Mouse (Mus musculus) heart, adult 11 months (tissue): Measurements from ENCODE around the gene Sppl2b.

ENCODE experiments used
- DNase-seq: peaks from one replicate; pipeline ENCODE4 v3.0.0; 2022

Sppl2b gene

DNA sequence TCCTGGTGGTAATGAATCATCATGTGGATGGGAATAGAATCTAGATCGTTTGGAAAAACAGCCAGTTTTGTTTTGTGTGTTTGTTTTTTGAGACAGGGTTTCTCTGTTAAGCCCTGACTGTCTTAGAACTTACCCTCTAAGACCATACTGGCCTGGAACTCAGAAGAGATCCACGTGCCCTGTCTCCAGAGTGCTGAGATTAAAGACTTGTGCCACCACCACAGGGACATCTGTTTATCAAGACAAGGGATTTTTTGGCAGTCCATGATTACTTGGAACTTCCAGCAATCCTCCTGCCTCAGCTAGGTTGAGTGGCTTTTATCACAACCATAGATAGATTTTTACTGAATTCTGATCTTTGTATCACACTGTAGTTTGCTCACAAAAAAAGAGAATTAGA is 30.2 kb upstream of the Sppl2b start:
- DNase-seq = no peak

DNA sequence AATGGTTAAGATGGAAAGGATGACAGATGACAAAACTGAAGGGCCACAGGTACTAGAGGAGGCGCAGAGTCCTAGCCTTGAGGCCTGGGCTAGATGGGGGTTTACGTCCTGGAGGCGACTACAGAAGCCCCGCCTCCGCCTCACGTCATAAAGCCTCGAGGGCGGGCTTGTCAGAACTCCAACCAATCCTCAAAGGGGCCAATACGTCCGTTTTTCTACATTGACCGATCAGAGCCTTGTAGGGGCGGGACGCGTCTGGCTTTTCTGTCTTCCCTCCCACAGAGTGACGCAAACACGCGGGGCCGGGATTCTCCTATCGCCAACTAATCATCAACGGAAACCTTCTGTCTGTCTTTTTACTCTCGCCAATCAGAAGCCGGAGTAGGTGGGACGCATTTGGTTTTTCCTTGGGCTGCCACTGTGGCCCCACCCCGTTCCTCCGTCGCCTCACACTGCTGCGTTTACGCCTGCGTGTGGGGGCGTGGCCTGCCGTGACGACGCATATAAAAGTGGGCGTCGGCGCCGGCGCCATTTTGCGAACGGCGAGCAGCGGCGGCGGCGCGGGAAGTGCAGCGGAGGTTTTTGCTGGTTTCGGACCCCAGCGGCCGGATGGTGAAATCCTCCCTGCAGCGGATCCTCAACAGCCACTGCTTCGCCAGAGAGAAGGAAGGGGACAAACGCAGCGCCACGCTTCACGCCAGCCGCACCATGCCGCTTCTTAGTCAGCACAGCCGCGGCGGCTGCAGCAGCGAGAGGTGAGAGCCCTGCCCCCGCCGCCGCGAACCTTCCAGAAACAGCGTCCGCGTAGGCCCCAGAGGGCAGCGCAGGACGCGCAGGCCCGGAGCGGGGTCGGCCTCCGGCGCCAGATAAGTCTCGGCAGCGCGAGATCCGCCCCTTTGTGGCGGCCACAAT is 28.7 kb upstream of the Sppl2b start, which contains the start of gene Oaz1:
Gene Oaz1 (plus strand): TSS at position 506 of the 912 bp plus-strand sequence.
- peak; percentile 100 for DNase-seq

DNA sequence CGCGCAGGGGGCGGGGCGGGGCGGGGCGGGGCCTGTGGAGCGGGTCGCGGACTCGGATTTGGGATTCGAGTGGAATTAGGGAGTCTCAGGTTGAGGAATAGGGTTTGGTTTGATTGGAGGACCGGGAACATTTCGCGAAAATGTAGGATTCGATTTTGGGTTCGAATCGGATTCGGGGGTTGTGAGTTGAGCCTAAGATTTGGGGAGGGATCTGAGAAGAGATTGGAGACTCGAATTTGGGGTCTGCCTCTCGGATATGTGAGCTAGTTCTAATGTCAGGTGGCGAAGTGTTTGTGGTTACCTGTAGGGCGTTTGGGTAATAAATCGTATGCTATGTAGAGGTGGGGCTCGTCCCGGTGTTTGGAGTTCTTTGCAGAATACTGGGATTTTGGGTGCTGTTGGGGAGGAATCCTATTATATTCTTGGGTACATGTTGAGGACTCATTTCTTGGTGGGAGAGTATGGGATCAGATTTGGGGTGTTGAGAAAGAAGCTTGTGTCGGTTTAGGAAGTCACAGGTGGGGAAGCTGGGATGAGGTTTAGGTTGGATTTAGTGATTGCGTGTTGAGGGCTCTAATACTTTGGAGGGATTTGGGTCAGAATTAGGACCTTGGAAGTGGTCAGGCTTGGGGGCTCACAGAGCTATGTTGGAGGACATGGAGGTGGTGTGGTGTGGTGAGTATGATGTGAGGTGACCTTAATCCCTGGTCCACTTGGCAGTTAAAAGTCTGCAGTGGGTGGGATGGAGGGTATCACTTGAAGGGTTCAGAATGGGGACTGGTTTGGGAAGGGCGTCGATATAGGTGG is 27.8 kb upstream of the Sppl2b start:
- peak; percentile 93 for DNase-seq

DNA sequence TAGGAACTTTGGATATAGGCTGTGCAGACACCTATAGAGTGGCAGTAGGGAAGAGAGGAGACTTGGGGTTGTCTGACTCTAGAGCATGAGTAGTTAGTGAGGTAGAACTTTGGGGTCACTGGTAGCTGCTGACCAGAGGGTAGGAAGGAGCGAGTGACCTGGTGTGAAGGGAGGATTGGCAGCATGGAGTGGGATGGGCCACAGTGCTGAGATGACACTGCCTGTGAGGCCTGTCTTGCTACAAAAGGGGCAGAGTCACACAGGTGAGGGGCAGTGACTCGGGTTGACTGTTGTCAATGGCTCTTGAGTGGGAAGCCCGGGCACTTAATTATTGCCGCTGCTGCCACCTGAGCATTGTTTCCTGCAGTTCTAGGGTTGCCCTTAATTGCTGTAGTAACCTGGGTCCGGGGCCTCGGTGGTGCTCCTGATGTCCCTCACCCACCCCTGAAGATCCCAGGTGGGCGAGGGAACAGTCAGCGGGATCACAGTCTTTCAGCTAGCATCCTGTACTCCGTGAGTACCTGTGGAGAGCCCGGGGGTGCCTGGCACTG is 27.1 kb upstream of the Sppl2b start:
- peak; percentile 94 for DNase-seq

DNA sequence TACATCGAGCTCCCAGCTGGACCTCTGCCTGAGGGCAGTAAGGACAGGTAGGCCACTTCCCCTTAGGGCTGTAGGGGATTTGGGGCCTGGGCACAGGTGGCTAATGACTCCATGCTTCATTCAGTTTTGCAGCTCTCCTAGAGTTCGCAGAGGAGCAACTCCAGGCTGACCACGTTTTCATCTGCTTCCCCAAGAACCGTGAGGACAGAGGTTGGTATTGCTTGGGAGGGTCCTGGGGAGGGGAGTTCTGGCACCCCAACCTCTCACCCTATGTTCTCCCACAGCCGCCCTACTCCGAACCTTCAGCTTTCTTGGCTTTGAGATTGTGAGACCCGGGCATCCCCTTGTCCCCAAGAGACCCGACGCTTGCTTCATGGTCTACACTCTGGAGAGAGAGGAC is 26.5 kb upstream of the Sppl2b start:
- peak; percentile 91 for DNase-seq

DNA sequence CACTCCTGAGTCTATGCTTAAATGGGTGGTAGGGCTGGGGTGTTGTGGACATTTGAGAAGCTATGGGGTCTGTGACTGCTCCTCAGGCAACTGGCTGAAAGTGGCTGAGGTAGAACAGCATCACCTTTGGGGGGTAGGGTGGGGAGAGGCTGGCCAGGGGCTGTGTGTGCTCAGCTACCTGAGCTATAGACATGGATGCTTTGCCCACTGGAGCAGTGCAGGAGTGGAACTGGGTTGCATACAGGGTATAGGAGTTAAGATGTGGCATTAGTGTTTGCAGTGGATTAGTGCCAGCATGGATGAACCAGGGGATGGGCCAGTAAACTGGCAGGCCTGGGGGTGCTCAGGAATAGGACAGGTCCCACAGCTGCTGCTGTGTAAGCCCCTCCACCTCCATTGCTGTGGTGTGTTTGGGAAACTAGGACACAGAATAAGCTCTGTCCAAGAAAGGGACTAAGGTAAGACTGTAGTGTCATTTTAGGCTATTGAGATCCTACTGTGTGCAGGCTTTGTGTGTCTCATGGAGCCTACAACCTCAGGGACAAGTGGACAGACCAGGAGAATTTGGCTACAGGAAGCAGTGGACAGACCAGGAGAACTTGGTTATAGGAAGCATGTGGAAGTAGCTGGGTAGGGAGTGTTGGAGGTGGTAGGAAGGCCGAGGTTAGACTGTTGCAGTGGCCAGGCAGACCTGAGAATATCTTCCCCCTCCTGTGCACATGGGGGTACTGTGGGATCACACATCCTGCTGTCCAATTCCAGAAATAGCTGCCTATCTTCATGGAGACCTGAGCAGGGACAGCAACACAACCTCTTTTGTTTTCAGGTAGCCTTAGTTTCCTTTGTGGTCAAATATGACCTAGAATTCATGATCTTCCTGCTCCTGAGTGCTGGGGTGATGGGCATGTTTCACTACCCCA is 25.5 kb upstream of the Sppl2b start:
- peak; percentile 92 for DNase-seq

DNA sequence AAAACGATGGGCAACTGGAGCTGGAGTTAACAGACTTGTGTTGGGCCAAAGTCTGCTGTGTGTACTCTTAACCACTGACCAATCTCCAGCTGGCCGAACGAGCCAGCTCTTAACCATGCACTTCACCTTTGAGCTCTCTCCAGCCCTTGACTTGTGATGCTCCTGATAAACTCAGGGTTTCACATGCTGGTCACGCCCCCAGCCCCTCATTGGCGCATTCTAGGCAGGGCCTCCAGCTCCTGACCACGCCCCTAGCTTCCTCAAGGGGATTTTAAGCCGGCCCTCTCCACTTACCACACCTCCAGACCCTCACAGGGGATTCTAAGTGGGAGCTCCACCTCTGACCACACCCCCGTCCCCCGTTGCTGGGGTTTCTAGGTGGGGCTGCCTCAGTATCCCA is 23.9 kb upstream of the Sppl2b start:
- DNase-seq = peak; percentile 94

DNA sequence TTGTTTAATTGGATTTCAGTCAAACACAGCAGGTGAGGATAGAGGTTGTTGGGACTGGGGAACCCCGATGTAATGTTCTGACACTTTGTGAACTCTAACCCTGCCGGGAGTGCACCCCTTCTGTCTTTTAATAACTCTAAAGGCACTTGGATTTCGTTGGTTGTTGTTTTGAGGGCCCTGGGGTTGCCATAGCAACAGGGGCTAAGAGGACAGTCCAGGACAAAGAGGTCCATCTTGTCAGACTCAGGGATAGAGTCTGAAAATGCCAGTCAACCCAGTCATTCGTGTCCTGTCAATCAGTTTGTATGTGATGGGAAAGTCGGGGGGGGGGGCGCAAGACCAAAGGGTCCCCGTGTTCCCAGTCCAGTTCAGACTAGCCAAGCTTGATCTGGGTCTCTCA is 22.3 kb upstream of the Sppl2b start:
- no peak for DNase-seq

DNA sequence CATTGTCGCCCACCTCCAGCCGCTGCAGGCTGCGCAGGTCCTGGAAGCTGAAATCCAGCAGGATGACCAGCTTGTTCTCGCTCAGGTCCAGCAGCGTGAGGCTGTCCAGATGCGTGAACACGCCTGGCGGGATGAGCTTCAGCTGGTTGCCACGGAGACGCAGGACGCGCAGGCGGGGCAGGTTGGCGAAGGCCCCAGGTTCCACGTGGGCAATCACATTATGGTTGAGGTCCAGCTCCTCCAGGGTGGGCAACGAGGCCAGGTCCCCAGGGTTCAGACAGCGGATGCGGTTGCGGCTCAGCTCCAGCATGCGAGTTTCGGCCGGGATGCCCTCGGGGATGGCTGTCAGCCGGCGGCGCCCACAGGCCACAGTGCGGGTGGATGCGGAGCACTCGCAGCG is 19.5 kb upstream of the Sppl2b start:
- DNase-seq = no peak

DNA sequence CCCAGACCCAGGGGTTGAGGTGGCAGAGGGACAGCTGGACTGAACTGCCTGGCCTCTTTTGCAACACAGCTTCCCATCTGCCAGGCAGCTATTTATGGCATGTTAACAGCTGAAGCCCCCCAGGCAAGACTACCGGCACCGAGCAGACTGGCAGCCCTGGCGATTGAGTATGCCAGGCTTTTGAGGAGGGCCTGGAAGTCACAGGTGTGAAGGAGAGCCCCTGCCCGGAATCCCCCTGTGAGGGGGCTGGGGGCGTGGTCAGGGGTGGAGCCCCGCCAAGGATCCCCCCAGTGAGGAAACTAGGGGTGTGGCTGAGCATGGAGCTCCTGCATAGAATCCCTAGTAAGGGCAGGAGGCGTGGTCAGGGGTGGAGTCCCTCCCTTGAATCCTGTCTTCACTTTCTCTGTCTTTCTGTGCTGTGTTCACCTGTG is 18.1 kb upstream of the Sppl2b start:
- no peak for DNase-seq

DNA sequence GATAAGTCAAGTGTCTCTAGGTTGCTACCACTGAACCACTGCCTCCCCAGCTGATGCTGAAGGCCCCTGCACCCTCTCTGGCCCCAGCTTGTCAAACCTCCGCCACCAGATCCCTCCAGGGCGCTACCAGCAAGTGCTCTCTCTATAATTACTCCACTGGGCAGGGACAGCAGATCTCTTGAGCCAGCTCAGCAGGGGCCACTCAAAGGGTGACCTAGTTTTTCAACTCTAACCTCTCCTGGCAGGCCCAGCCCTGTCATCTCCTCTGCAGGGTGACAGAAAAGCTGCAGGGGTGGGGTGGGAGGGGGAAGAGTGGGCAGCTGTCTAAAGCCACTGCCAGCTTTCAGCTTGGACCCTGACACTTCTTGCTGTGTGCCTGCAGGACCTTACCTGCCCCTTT is 17.2 kb upstream of the Sppl2b start:
- DNase-seq = peak; percentile 96

DNA sequence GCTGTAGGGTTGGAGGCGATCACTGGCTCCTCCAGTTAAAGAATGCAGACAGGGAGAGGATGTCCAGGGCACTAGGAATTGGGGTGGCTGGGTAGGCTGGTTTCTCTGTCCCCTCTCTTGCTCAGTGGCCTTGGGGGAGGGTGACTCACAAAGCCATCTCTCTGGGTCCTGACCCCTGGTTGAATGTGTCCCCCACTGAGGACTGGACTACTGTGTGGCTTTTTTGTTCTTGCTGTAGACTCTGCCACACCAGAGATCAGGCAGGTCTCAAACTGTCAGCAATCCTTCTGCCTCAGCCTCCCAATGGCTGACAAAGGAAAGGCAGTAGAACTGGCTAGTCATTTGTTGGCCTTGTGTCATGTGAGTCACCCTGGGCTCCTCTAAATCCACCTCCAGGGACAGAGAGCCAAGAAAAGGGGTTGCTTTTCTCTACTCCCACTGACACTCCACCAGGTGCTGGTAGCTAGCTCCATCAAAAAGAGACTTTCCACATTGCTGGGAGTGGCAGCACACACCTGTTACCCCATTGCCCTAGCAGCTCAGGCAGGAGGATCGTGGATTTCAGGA is 16.6 kb upstream of the Sppl2b start:
- no peak for DNase-seq

DNA sequence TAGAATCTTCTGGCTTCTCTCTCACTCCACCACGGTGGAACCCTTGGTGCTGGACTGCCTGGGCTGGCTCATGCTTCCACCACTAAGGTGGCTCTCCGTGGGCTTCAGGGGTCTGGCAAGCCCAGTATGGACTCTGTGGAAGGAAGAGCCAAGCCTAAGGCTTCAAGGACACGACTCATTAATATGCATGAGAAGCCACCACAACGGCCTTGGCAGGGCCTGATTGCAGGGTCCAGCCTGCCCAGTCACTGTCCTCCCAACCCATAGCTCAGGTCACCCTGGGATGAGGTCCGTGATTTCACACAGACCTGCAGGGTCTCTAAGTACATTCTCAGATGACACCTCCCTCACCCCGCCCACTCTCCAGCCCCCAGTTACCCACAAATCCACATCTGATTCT is 15.2 kb upstream of the Sppl2b start:
- no peak for DNase-seq

DNA sequence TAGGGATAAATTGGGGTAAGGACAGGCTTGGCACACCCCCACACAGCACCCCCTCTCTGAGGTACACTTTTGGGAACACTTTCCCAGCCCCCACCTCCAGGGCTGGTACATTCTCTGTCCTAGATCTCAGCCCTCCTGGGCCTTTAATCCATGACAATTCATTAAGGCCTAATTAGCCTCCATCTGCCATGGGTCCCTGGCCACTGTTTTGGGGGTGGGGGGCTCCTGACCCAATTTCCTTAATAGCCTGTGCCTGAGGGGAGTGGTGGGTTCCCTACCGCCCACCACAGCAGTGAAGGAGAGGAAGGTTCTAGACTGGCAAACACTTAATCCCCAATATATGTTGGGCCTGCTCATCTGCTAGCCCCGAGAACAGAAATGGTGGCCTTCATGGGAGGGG is 13.4 kb upstream of the Sppl2b start:
- DNase-seq = no peak

DNA sequence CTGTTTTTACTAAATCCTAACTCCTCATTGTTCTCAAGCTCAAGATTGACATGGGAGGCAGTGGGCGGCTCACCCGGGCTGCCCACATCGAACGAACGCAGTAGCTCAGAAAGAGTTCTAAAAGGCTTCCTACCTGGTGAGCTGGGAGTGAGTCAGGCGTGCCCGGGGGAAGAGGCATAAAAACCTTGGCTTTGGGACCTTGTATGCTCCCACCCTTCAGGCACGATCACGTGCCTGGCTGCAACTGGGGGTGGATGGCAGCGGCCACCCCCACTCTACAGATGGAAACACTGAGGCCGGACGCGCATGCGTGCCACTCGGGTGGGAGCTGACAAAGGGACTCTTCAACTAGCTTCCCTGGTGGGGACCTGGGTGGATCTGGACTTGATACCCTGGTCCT is 12.7 kb upstream of the Sppl2b start:
- DNase-seq = no peak

DNA sequence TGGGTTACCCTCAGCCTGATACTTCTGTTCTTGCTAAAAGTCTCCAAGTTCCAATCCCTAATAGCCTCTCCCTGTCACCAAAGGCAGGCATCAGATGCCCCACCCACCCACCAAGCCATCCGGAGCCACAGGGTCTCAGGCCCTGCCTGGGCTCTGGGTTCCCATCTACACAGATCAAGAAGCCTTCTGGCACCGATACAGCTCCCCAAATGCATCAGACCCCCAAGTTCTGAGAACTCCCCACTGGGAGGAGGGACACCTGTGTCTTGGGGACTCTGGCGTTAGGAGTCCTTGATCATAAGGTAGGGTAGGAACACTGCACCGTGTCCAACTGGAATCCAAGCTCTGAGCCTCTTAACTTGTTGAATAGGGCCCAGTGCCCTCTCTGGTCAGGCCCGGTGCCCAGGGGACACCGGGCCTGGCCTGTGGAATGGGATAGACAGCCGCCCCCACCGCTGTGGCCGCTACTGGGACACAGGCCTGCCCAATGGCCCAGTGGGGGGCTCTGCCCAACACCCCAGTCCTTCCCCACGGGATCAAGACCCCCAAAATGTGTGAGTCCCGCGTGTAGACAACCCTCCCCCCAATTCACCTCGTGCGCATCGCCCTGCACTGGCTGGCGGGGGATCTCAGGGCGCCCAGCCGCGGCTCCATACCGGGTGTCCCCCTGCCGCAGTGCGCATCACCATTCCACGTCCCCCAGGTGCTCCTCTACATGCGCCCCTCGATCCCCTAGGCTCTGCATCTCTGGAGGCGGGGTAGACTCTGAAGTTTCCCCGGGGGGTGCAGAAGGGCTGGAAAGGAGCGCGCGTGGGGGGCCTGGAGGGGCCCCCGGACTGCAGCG is 11.8 kb upstream of the Sppl2b start:
- DNase-seq = no peak

DNA sequence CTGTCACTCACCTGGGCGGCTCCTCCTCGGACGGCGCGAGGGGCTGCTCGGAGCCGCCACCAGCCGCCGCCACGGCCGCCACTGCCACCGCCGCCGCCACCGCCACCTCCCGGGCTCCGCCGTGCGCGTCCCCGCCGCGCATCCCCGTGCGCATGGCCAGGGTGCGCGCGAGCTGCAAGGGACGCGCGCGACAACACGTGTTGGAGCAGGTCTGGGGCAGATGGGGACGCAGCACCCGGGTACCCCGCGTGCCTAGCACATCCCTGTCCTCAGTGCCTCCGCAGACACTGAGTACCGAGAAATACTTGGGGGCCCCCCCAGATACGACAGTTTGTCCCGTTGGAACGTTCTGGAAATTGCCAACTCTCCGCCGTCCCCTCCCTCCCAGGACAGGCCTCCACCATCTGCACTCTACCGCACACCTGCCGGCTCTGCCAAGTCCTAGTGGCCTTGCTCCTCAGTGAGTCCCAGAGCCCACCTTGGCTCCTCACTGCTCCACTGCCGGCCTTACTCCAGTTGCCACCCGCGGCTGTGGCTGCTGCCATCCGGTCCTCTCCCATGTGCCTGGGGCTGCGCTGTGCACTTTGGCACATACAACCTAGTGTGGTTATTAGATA is 11.0 kb upstream of the Sppl2b start, which contains the start of gene Lingo3:
Gene Lingo3 (minus strand): TSS at position 109 of the 617 bp plus-strand sequence.
- no peak for DNase-seq

DNA sequence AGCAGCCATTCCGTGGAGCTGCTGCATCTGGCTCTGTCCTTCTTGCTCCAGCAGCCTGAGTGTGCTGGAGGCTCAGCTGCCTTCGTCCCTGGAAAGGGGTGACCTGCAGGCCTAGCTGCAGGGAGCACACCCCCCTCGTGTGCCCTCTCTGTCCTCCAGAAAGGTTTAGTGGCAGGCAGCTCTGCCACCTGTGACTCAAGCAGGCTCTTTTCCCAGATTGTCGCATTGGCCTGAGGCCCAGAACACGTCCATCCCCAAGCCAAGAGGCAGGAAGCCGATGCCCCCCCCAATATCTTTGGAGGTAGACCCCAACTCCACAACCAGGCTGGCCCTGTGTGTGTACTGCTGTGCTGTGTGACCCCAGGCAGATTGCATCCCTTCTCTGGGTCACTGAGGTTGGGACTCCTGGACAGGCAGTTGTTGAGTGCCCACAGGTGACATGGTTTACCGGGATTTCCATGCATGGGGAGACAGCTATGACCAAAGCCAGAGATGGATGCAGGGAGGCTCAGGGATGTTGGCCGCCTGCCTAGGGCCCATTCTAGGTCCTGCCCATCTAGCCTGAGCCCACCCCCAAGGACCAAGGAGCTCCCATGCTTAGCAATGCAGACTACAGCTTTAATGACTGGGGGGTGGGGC is 9.9 kb upstream of the Sppl2b start:
- DNase-seq = no peak

DNA sequence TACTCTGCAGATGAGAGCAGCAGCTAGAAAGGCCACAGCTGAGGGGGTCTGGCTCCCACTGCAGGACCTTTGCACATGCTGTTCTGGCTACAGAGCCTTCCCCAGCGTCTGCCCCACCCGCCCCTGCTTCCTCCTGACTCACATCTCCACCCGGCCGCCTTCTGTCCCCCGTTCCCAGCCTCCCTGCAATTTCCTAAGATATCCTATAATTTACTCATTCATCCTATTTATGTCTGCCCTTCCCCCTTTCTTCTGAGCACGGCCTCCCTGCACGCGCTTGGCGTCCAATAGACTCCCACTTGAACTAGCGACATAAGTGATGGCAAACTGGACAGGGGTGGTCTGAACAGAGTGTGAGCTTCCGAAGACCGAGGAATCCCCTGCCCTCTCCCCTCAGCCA is 9.3 kb upstream of the Sppl2b start:
- no peak for DNase-seq

DNA sequence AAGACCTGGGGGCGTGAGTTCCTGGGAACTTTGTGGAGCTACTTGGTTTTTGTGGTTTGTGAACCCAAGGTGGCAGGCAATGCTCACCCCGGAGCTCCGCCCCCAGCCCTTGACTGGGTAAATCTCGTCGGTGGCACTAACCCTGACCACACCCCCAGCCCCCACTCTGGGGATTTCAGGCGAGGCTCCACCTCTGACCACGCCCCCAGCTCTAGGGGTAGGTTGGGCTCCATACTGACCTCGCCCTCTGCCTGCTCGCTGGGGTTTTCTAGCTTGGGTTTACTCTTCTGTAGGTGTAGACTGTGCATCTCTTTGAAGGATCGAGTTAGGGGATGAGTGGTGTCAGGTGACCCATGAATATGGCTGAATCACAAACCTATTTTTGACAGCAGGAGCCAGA is 6.5 kb upstream of the Sppl2b start:
- DNase-seq = peak; percentile 93
